Mouse (Mus musculus): ENCODE data around the gene 1500011B03Rik.

DNA sequence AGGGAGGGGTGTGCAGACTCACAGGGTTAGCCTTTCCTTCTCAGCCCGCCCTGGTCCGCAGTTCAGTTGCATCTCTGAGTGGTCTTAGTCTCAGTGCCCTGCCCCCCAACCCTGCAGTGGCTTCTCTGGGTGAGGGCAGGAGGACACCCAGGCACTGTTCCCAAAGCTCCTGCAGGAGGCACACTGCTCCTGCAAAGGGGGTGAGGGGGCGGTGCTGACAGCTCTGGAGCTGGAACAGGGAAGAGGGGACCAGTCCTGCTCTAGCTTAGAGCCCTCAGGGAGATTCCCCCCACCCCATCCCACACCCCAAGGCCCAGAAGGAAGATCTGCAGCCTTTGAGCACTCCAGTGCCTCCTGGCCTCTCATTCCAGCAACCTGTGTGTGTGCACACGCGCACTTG lies 19.4 kb upstream of the 1500011B03Rik start:
- no peak for TF ChIP-seq CTCF (IDR thresholded peaks at IDR 0.05; ENCODE audit: low read depth, low read length)
- TF ChIP-seq POLR2A (IDR thresholded peaks at IDR 0.05; ENCODE audit: borderline replicate concordance, low read depth, low read length): no peak
